ENCODE assay signal across 8 mouse cellular contexts in genomic region chr15:101240799-101241204, GRCm38 (mm10). TPM values are rescaled to one million over a fixed set of nuclear protein-coding genes. Genes with fewer than 3 reads are reported as not detected.
DNase-seq lines count a peak whose midpoint lies in the region; ATAC-seq and TF ChIP-seq lines count a peak whose summit lies in the region.

No protein-coding gene starts in this region.

- no peak overlapping the region for H3K9ac ChIP-seq in limb, embryonic 12.5 days (replicated peaks)
- no peak overlapping the region for H3K9ac ChIP-seq in midbrain, embryonic 14.5 days (replicated peaks; ENCODE audit: low read length)

- peak overlapping the region; percentile 33; the same call in 1 of the 2 replicates for H3K4me3 ChIP-seq in embryonic facial prominence, embryonic 10.5 days
- no peak overlapping the region for H3K4me3 ChIP-seq in kidney, adult 2 months (ENCODE audit: insufficient read depth, low read depth, low read length)
- no peak overlapping the region; the same call in 1 of the 2 replicates for H3K4me3 ChIP-seq in limb, embryonic 12.5 days (replicated peaks)
- H3K4me3 ChIP-seq in midbrain, embryonic 14.5 days (replicated peaks; ENCODE audit: low read depth, low read length), result no peak overlapping the region

- no peak for TF ChIP-seq POLR2A in kidney, adult 2 months (IDR thresholded peaks at IDR 0.05; ENCODE audit: low read depth, low read length)

- peak; percentile 76 for DNase-seq in ovary, adult 18-20 months (ENCODE audit: low spot score)
- DNase-seq in ovary, postnatal 10 days (ENCODE audit: low spot score), result no peak
- DNase-seq in embryonic facial prominence, embryonic 10.5 days (ENCODE audit: low spot score), result peak; percentile 85
- peak; percentile 90 to 95 for DNase-seq in heart, adult 18-20 months
- peak; percentile 91 for DNase-seq in kidney, adult 2 months
- DNase-seq in midbrain, embryonic 14.5 days, result peak; percentile 90
- DNase-seq in spleen, postnatal 10 days (ENCODE audit: low spot score in 2 of 2), result peak; percentile 72 to 85

- 11% methylated on average over 10 of the region's 10 CpGs for WGBS in embryonic facial prominence, embryonic 10.5 days
- WGBS in kidney, adult 2 months, result 3% methylated on average over 10 of the region's 10 CpGs
- 9% methylated on average over 10 of the region's 10 CpGs for WGBS in limb, embryonic 12.5 days
- WGBS in midbrain, embryonic 14.5 days, result 13% methylated on average over 10 of the region's 10 CpGs

- ATAC-seq in limb, embryonic 12.5 days (ENCODE audit: insufficient number of reproducible peaks, insufficient read depth, low FRiP score, low TSS enrichment, low read depth), result no peak; the same call in 1 of the 2 replicates
- ATAC-seq in midbrain, embryonic 14.5 days (ENCODE audit: low FRiP score, low TSS enrichment), result peak; percentile 29; the same call in 1 of the 2 replicates

- H3K4me2 ChIP-seq in limb, embryonic 12.5 days, result peak overlapping the region; percentile 37
- peak overlapping the region; percentile 40 for H3K4me2 ChIP-seq in midbrain, embryonic 14.5 days (ENCODE audit: low read length)

- H3K36me3 ChIP-seq in embryonic facial prominence, embryonic 10.5 days (replicated peaks), result no peaks in the 10 kb centered on the region
- H3K36me3 ChIP-seq in kidney, adult 2 months (ENCODE audit: control insufficient read depth, insufficient read depth, low read length), result no peaks in the 10 kb centered on the region
- no peaks in the 10 kb centered on the region for H3K36me3 ChIP-seq in limb, embryonic 12.5 days
- no peaks in the 10 kb centered on the region for H3K36me3 ChIP-seq in midbrain, embryonic 14.5 days (ENCODE audit: control insufficient read depth, insufficient read depth, low read length)

- H3K4me1 ChIP-seq in embryonic facial prominence, embryonic 10.5 days, result peaks cover 48% of the 10 kb centered on the region
- 0 out of 2 replicates have a peak, but pooled peaks cover 6% of the 10 kb centered on the region for H3K4me1 ChIP-seq in kidney, adult 2 months (ENCODE audit: control insufficient read depth, insufficient read depth, low read length)
- H3K4me1 ChIP-seq in limb, embryonic 12.5 days (replicated peaks), result peaks cover 25% of the 10 kb centered on the region
- 0 out of 2 replicates have a peak, but pooled peaks cover 8% of the 10 kb centered on the region for H3K4me1 ChIP-seq in midbrain, embryonic 14.5 days (ENCODE audit: control insufficient read depth, insufficient read depth, low read length)

- TF ChIP-seq CTCF in kidney, adult 2 months (conservative IDR thresholded peaks at IDR 0.05; ENCODE audit: insufficient read depth, insufficient read length, low read depth, low read length), result peak; percentile 94

- H3K27me3 ChIP-seq in embryonic facial prominence, embryonic 10.5 days (replicated peaks; ENCODE audit: low read depth, poor library complexity, severe bottlenecking), result peaks cover 25% of the 10 kb centered on the region
- no peaks in the 10 kb centered on the region for H3K27me3 ChIP-seq in kidney, adult 2 months (replicated peaks; ENCODE audit: control insufficient read depth, insufficient read depth, low read length)
- H3K27me3 ChIP-seq in limb, embryonic 12.5 days, result peaks cover 9% of the 10 kb centered on the region
- H3K27me3 ChIP-seq in midbrain, embryonic 14.5 days (ENCODE audit: control insufficient read depth, insufficient read depth, low read length), result no peaks in the 10 kb centered on the region

- no peaks in the 10 kb centered on the region for H3K9me3 ChIP-seq in embryonic facial prominence, embryonic 10.5 days
- no peaks in the 10 kb centered on the region for H3K9me3 ChIP-seq in limb, embryonic 12.5 days
- H3K9me3 ChIP-seq in midbrain, embryonic 14.5 days (ENCODE audit: control insufficient read depth, low read length), result no peaks in the 10 kb centered on the region

- no peak overlapping the region for H3K27ac ChIP-seq in embryonic facial prominence, embryonic 10.5 days (replicated peaks)
- peak overlapping the region; percentile 47 for H3K27ac ChIP-seq in kidney, adult 2 months (ENCODE audit: insufficient read depth, low read depth, low read length)
- H3K27ac ChIP-seq in limb, embryonic 12.5 days, result no peak overlapping the region
- no peak overlapping the region for H3K27ac ChIP-seq in midbrain, embryonic 14.5 days (replicated peaks; ENCODE audit: low read depth, low read length)

RNA-seq across cellular contexts. Expression of gene Nr4a1, which starts 13.3 kb away (rescaled TPM):
- 4.7 and 5.3 TPM in 2 replicates for polyA plus RNA-seq in embryonic facial prominence, embryonic 10.5 days (2016; fragmentation: Nextera tagmentation; extraction: Ambion mirVana)
- 10 to 100 TPM in 1 of 2 experiments, 1 to 10 TPM in 1; 7.7 to 10.5 TPM for total RNA-seq in heart, adult 18-20 months (2021)
- polyA plus RNA-seq in kidney, adult 2 months (2012; rRNA removed), result 4.9 and 5.7 TPM in 2 replicates
- polyA plus RNA-seq in limb, embryonic 12.5 days (2016; fragmentation: Nextera tagmentation; extraction: Ambion mirVana), result 5.5 and 7.0 TPM in 2 replicates
- 2.9 and 3.5 TPM in 2 replicates for polyA plus RNA-seq in midbrain, embryonic 14.5 days (2014; fragmentation: Nextera tagmentation; extraction: Ambion mirVana)

RNA-seq across cellular contexts. Expression of gene Grasp, which starts 16.8 kb away (rescaled TPM):
- 5.3 and 6.7 TPM in 2 replicates for polyA plus RNA-seq in embryonic facial prominence, embryonic 10.5 days (2016; fragmentation: Nextera tagmentation; extraction: Ambion mirVana)
- 1 to 10 TPM; 8.7 to 9.7 TPM for total RNA-seq in heart, adult 18-20 months (2021)
- 6.2 and 7.0 TPM in 2 replicates for polyA plus RNA-seq in kidney, adult 2 months (2012; rRNA removed)
- polyA plus RNA-seq in limb, embryonic 12.5 days (2016; fragmentation: Nextera tagmentation; extraction: Ambion mirVana), result 7.9 and 10.5 TPM in 2 replicates
- 0.93 and 0.97 TPM in 2 replicates for polyA plus RNA-seq in midbrain, embryonic 14.5 days (2014; fragmentation: Nextera tagmentation; extraction: Ambion mirVana)

RNA-seq across cellular contexts. Expression of gene Atg101, which starts 43.3 kb away (rescaled TPM):
- 86.5 and 91.5 TPM in 2 replicates for polyA plus RNA-seq in embryonic facial prominence, embryonic 10.5 days (2016; fragmentation: Nextera tagmentation; extraction: Ambion mirVana)
- total RNA-seq in heart, adult 18-20 months (2021), result 10 to 100 TPM; 20.0 to 21.3 TPM
- polyA plus RNA-seq in kidney, adult 2 months (2012; rRNA removed), result 46.1 and 48.7 TPM in 2 replicates
- polyA plus RNA-seq in limb, embryonic 12.5 days (2016; fragmentation: Nextera tagmentation; extraction: Ambion mirVana), result 66.9 and 67.4 TPM in 2 replicates
- polyA plus RNA-seq in midbrain, embryonic 14.5 days (2014; fragmentation: Nextera tagmentation; extraction: Ambion mirVana), result 61.2 and 87.4 TPM in 2 replicates

RNA-seq across cellular contexts. Expression of gene 6030408B16Rik, which starts 52.2 kb away (rescaled TPM):
- polyA plus RNA-seq in embryonic facial prominence, embryonic 10.5 days (2016; fragmentation: Nextera tagmentation; extraction: Ambion mirVana), result 0.59 and 0.71 TPM in 2 replicates
- 1 to 10 TPM in 1 of 2 experiments, under 1 TPM in 1; 0.69 to 1.1 TPM for total RNA-seq in heart, adult 18-20 months (2021)
- 0.13 and 0.37 TPM in 2 replicates for polyA plus RNA-seq in kidney, adult 2 months (2012; rRNA removed)
- 4.5 and 4.7 TPM in 2 replicates for polyA plus RNA-seq in limb, embryonic 12.5 days (2016; fragmentation: Nextera tagmentation; extraction: Ambion mirVana)
- polyA plus RNA-seq in midbrain, embryonic 14.5 days (2014; fragmentation: Nextera tagmentation; extraction: Ambion mirVana), result 0.30 and 0.51 TPM in 2 replicates
